Mouse (Mus musculus) CD8-positive naive resting alpha-beta T cell, adult 2 months (primary cell): ENCODE results near the gene Armh3.

ENCODE experiments used
- DNase-seq, 2 experiments: peaks; one replicate each; pipeline ENCODE4 v3.0.0; 2022; ENCODE audit warnings: low read depth in 2 of 2, low spot score in 2 of 2

Armh3 gene

GRCm38 (mm10) chr19:45991171-45991570 is 7.1 kb downstream of the Armh3 start:
- DNase-seq = no peak

GRCm38 (mm10) chr19:45988238-45988637 is 10.1 kb downstream of the Armh3 start:
- no peak for DNase-seq

- no peak for DNase-seq
Measured at GRCm38 (mm10) chr19:45984379-45984778, 13.9 kb downstream of the Armh3 start.

- no peak for DNase-seq
Measured at GRCm38 (mm10) chr19:45960770-45961169, 37.5 kb downstream of the Armh3 start.

- DNase-seq = no peak
Measured at GRCm38 (mm10) chr19:45956736-45957135, 41.6 kb downstream of the Armh3 start.

GRCm38 (mm10) chr19:45953286-45953685 is 45.0 kb downstream of the Armh3 start:
- peak in 1 of 2 experiments; percentile 30 for DNase-seq

- no peak for DNase-seq
Measured at GRCm38 (mm10) chr19:45949236-45949635, 49.1 kb downstream of the Armh3 start.

GRCm38 (mm10) chr19:45947764-45948163 is 50.5 kb downstream of the Armh3 start:
- no peak for DNase-seq

GRCm38 (mm10) chr19:45947286-45947685 is 51.0 kb downstream of the Armh3 start:
- DNase-seq = no peak

GRCm38 (mm10) chr19:45946541-45946940 is 51.7 kb downstream of the Armh3 start:
- no peak for DNase-seq

GRCm38 (mm10) chr19:45945986-45946385 is 52.3 kb downstream of the Armh3 start:
- no peak for DNase-seq

- no peak for DNase-seq
Measured at GRCm38 (mm10) chr19:45943758-45944157, 54.5 kb downstream of the Armh3 start.

- no peak for DNase-seq
Measured at GRCm38 (mm10) chr19:45938064-45938463, 60.2 kb downstream of the Armh3 start.

- DNase-seq = no peak
Measured at GRCm38 (mm10) chr19:45937530-45937929, 60.8 kb downstream of the Armh3 start.

- DNase-seq = no peak
Measured at GRCm38 (mm10) chr19:45927236-45927635, 71.1 kb downstream of the Armh3 start.

GRCm38 (mm10) chr19:45926342-45926741 is 71.9 kb downstream of the Armh3 start:
- no peak for DNase-seq

GRCm38 (mm10) chr19:45920299-45921090 is 77.8 kb downstream of the Armh3 start:
- no peak for DNase-seq

- DNase-seq = no peak
Measured at GRCm38 (mm10) chr19:45918406-45918805, 79.9 kb downstream of the Armh3 start.

GRCm38 (mm10) chr19:45917856-45918255 is 80.4 kb downstream of the Armh3 start:
- no peak for DNase-seq

GRCm38 (mm10) chr19:45916461-45916860 is 81.8 kb downstream of the Armh3 start:
- DNase-seq = no peak

GRCm38 (mm10) chr19:45916026-45916425 is 82.3 kb downstream of the Armh3 start:
- DNase-seq = no peak

GRCm38 (mm10) chr19:45913036-45913435 is 85.3 kb downstream of the Armh3 start:
- DNase-seq = no peak

- DNase-seq = no peak
Measured at GRCm38 (mm10) chr19:45912376-45912775, 85.9 kb downstream of the Armh3 start.
